Mouse (Mus musculus) bone marrow, adult 2 months (tissue): ENCODE measurements at regions not wholly inside any gene's neighbourhood (a gene's known extent, or its start where the extent isn't known, plus 50 kb on each side); places are given as distances from the start of the nearest gene placed in this dataset.

ENCODE experiments used
- CTCF ChIP-seq: fragments of 200-500 bp; IDR thresholded peaks from 2 replicates; pipeline ENCODE4 v1.5.1; 2011; ENCODE audit warnings: low read length, control low read depth; ENCODE audit not compliant: control insufficient read depth, insufficient read depth
- POLR2A ChIP-seq: fragments of 200-500 bp; IDR thresholded peaks from 2 replicates; pipeline ENCODE4 v1.6.1; 2011; ENCODE audit warnings: low read depth, mild to moderate bottlenecking, control low read depth, low read length, borderline replicate concordance; ENCODE audit not compliant: control insufficient read depth

GRCm38 (mm10) chr2:21946484-21946883 is 280.8 kb upstream of the Myo3a start:
- no peak for TF ChIP-seq CTCF
- TF ChIP-seq POLR2A, result no peak
